Mouse (Mus musculus) natural killer cell, adult 2 months (primary cell): ENCODE data around the gene Ccdc110.

Experiments used
- DNase-seq, 2 experiments: peaks; one replicate each; pipeline ENCODE4 v3.0.0; 2022; ENCODE audit warnings: low spot score in 2 of 2

The Ccdc110 gene

DNA sequence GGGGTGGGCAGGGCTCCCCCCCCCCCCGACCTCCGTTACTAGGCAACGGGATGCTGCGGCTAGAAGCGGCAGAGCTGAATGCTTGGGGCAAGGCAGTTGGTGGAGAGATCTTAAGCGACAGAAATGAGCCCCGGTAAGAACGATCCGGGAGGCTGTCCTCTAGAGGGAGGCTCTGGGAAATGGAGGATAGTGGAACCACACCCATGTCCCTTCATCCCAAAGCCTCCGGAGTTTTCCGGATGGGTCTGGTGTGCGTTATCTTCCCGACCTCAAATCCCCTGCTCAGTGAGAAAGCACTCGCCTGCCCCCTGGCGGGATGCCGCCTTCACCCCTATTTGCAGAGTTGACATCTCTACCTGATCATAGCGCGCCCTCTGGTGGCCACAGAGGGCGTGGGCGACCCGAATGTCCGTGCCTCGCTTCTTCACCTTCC, at the start of gene Ccdc110:
Gene Ccdc110 (plus strand): TSS at position 38 of the 433 bp plus-strand sequence.
- DNase-seq: peak; percentile 70 to 89

DNA sequence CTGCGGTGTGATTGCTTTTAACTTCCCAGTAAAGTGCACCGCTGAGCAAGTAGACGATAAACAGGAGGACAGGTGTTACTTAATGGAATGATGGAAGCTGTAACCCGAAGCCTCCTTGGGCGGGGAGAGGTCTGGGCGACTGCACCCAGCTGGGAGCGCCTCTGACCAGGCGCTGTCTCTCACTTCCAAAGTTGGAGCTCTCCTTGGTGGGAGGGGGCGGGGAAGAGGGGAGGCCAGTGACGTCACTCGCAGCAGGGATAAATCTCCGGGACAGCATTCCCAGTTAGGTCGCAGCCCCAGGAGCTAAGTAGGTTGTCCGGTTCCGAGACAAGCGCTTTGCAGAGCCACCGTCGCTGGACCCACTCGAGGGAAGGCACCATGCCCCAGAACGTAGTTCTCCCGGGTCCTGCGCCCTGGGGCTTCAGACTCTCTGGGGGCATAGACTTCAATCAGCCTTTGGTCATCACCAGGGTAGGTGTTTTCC, 49.2 kb upstream of the Ccdc110 start, which contains the start of gene Pdlim3:
Gene Pdlim3 (plus strand): TSS at position 260 of the 484 bp plus-strand sequence.
- DNase-seq: no peak

DNA sequence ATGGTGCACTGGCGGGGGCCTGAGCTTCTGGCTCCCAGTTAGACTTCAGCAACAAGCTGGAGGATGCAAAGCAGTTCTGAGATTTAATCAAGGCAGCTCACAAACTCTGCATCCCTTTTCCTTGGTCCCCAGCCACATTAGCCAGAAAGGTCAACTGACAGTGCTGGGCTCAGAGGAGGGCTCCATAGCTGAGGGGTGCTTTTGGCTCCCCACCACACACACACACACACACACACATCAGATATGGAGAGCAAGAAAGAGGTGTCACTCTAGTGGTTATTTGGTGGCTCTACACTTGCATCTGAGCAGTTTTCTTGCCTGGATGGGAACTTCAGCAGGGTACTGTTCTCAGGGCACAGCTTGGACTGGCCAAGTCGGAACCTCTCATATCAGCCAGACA, 48.6 kb upstream of the Ccdc110 start:
- no peak for DNase-seq

- no peak for DNase-seq
These were observed 44.7 kb upstream of the Ccdc110 start for GRCm38 (mm10) chr8:45889737-45890136.

- DNase-seq: no peak
These were observed 37.8 kb upstream of the Ccdc110 start for GRCm38 (mm10) chr8:45896590-45896989.

DNA sequence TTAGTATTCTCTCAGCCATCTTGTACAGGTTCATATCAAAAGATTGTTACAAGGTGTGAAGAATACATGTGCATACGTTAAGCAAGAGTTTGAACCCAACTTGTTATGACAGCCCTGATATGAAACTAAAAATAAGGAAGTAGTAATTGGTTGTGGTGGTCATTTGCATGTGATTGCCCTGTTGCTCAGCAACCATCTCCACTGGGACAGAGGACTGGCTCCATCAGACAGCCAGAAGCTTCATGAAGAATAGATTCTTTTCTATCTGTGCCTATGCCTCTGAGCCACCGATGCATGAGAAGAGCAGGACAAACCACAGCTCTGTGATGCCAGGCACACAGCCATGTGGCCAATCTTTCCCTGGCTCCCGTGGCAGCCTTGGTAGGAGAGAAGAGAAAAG, 34.6 kb upstream of the Ccdc110 start:
- DNase-seq: peak in 1 of 2 experiments; percentile 82

DNA sequence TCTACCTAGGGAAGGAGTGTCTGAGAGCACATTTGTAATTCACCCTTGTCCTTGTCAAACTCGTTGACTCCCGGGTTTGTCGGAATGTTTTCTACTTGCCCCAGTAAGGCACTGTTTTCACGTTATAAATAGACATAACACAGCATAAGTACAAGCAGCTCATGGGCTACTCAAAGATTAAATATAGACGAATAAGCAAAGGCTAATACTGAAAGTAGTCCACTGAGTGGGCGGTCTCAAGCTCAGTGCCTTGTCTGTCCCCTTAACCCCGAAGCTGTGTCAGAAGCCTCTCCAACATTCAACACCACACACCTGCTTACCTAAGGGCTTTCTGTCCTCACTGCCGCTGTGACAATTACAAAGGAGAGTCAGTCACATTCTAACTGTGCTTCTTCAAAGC, 32.8 kb upstream of the Ccdc110 start:
- DNase-seq: no peak

DNA sequence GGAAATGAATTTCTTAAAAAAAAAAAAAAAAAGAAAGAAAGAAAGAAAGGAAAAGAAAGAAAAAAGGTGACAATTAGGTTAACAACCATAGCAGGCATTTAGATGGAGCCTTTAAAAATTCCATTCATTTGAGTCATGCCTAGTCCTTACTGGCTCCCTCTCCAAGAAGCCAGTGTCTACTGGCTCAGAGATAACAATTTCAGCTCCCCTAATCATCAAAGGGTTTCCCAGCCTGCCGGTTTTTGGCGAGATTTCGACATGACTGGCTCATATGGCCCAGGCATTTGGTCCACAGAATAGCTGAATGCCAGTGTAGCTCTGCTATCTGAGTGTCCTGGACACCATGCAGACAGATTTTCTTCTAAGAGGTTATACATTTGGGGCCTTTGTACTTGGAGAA, 30.8 kb upstream of the Ccdc110 start:
- DNase-seq: no peak

DNA sequence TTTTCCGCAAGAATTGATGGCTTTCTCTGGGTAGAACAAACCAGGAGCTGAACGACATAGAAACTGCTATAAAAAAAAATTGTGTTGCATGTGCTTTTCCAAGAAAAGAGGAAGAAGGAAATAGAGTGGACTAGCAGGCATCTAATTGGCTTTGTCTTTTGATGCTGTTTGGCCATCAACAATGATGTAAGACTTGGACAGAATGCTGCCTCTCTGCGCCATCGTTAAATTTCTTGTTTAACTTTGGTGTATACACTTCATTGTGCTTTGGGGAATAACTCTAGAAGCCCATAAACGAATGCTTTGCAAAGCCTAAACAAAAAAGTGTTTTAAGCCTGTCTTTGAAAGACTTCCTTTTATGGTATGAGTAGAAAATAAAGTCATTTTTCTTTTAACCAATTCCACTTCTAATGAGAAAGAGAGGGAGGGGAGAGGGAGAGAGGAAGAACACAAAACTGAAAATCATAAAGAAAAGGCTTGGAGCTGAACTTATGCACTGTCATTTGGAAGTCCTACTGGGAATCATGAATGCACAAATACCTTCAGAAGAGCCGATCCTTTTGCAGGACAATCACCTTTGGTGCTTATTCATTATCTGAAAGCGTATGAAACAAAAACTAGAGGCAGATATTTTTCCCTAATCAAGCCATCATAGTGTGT, 28.7 kb upstream of the Ccdc110 start:
- no peak for DNase-seq

GRCm38 (mm10) chr8:45906251-45906619, 28.2 kb upstream of the Ccdc110 start:
- no peak for DNase-seq

GRCm38 (mm10) chr8:45913707-45914106, 20.7 kb upstream of the Ccdc110 start:
- no peak for DNase-seq

GRCm38 (mm10) chr8:45916496-45916895, 17.9 kb upstream of the Ccdc110 start:
- no peak for DNase-seq

- no peak for DNase-seq
These were observed 17.3 kb upstream of the Ccdc110 start for GRCm38 (mm10) chr8:45917040-45917679.

- DNase-seq: no peak
These were observed 15.5 kb upstream of the Ccdc110 start for GRCm38 (mm10) chr8:45918891-45919290.

- DNase-seq: no peak
These were observed 14.0 kb upstream of the Ccdc110 start for GRCm38 (mm10) chr8:45920392-45920791.

GRCm38 (mm10) chr8:45922116-45922515, 12.3 kb upstream of the Ccdc110 start:
- DNase-seq: no peak

DNA sequence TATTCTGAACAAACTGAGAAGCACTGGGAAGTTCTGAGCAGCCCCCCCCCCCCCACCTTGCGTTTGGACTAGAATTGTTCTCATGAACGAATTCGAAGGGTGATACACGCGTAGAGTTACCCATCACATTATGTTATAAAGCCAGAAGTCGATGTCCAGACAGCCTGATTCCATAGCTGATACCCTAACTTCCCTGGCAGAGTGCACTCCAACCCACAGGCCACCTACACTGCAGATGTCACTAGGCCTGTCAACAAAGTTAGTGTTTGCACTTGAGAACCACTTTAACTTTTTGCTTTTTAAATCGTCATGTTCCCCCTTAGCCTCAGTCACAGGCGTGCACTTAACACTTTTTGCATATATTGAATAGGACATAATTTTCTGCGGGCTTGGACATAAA, 2.6 kb downstream of the Ccdc110 start:
- DNase-seq: no peak

- no peak for DNase-seq
These were observed 11.9 kb downstream of the Ccdc110 start for GRCm38 (mm10) chr8:45946283-45946682.

DNA sequence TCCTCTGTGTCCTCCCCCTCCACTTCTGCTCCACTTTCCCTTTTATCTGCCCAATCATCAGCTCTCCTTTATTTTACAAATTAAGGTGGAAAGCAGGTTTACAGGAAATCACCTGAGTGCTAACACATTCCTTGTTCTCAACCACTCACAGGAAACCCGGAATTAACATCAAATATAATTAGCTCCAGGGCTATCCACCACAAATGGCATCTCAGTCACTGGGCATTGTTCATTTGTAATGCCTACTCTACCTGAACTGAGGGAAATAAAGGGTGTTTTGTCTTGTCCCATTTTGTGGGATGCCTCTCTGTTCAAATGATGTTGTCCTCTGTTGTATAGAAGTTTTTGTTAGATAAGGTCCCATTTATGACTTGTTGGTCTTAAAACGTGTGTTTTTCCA, 16.2 kb downstream of the Ccdc110 start:
- no peak for DNase-seq

DNA sequence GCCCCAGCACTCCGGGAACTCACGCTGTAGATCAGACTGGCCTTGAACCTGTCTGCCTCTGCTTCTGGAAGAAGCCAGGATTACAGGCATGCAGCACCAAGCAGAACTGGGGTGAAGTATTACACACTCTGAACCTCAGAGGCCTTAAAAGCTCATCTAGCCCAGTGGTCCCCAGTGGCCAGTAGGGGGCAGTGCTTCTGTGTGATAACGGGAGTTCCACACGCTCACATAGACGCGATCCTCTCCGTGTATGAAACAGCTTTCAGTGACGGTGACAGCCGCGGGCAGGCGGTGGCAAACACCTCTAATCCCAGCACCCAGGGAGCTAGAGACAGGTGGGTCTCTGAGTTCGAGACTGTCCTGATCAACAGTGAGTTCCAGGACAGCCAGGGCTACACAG, 36.5 kb downstream of the Ccdc110 start:
- no peak for DNase-seq

DNA sequence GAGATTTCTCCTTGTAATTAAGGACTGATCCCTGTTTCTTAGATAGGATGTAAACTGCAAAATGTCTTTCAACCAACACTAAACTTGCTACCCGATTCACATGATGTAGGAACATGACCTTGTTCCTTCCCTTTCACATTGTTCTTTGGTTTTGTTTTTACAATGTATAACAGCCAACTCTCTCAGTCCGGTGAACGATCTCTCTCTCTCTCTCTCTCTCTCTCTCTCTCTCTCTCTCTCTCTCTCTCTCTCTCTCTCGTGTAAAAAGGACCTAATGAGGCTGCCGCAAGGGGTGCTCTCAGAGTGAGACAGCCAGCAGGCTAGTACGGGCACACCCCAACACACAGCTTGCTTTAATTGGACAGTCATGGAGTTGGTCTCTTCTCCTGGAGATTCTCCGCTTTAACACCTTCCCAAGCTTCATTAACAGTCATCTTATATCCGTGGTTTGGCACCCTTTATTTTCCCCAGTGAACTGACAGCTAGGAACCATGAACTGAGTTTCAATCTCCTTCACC, 39.6 kb downstream of the Ccdc110 start:
- DNase-seq: no peak

GRCm38 (mm10) chr8:45975126-45975836, 40.9 kb downstream of the Ccdc110 start, which contains the start of the genes 1700029J07Rik and Ufsp2:
1700029J07Rik (minus strand) TSS chr8:45975252.
Ufsp2 (plus strand) TSS chr8:45975528.
- DNase-seq: peak; percentile 96
